Mouse (Mus musculus) ovary, postnatal 14 days (tissue): ENCODE results near the gene Stk38l.
"Not testable (repeated sequence)": the region's sequence is repeated elsewhere in the genome, so short reads cannot be mapped to it uniquely, and the experiment has no call there.

Experiments
- DNase-seq: peaks from one replicate; pipeline ENCODE4 v3.0.0; 2022; ENCODE audit warnings: low spot score

The Stk38l gene

DNA sequence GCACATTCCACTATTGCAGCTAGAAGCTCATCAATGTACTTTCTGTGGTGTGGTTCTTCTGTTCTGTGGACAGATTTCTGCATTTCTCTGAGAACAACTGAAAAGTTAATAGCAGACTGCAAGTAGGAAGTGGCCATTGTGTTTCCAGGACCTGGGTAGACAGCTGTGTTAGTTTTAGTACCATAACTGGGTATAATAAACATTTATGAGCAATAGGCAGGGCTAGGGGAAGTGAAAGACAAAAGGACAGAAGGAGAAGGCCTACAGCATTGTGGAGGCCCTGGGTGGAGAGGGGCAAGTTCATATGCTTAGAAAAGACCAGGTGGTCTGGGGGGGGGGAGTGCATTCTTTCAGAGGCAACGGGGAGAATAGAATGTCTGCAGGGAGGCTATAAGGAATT, 8.8 kb downstream of the Stk38l start:
- DNase-seq = no peak

DNA sequence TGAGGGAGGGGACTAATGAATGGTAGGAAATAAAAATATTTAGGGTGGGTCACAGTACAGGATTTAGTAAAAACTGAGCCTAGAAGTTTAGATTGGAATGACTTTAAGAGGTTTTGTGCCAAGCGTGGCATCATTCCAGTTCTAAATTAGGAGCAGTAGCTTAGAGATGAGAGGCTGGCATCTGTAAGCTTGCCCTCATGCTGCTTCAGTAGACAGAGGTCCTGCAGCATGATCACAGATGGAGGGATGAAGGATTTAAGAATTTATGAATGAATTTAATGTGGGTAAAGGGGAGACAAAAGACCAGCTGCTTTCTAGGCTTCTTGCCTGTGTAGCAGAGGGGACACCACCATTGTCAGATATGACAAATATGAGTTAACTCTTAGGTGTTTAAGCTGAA, 14.1 kb downstream of the Stk38l start:
- DNase-seq = no peak

DNA sequence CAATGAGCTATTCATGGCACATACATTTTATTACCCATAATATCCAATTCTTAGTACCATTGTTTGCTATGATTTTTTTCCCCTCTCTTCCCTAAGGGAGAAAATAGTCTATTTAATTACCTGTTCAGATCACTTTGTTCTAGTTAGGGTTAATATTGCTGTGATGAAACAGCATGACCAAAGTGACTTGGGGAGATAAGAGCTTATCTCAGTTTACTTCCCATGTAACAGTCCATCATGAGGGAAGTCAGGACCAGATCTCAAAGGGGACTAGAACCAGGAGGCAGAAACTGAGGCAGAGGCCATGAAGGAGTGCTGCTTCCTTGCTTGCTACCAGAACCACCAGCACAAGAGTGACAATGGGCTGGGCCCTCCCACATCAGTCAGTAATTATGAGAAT, 15.9 kb downstream of the Stk38l start:
- DNase-seq = no peak

DNA sequence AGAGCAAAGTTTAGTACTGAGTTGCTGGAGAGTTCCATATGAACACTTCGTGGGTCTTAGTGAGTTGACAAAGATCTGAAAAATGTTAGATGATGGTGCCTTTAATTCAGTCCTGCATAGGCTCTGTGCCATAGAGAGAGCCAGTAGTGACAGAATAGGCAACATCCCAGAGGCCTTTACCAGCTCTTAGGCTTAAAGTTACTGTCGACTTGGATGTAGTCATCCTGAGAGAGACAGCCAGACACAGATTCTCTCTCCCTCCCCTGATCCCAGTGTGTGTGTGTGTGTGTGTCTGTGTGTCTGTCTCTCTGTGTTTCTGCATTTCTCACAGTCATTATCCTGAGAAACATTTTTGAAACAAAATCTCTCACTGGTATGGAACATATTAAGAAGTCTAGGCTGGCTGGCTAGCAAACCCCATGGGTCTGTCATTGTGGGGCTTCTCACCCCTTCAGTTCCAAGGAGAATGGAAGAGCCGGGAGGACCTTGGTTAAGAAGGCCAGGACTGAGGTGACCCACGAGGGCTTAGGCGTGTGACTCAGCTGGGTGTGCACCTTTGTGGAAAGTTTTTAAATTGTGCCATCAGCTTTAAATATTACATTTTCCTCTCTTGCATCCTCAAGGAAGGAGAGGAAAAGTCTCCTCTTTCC, 17.3 kb downstream of the Stk38l start:
- DNase-seq = no peak

DNA sequence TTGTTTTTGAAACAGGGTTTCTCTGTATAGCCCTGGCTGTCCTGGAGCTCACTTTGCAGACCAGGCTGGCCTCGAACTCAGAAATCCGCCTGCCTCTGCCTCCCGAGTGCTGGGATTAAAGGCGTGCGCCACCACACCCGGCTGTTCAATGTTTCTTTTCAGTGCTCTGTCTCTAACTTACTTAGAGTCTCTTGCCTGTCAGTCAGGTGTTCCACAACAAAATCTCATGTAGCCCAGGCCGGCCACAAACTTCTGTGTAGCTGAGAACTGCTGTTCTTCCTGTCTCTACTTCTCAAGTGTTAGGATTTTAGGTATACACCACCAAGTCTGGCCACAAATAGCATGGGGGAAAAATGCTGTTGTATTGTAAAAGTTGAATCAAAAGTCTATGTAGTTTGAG, 19.5 kb downstream of the Stk38l start:
- not testable (repeated sequence) for DNase-seq

DNA sequence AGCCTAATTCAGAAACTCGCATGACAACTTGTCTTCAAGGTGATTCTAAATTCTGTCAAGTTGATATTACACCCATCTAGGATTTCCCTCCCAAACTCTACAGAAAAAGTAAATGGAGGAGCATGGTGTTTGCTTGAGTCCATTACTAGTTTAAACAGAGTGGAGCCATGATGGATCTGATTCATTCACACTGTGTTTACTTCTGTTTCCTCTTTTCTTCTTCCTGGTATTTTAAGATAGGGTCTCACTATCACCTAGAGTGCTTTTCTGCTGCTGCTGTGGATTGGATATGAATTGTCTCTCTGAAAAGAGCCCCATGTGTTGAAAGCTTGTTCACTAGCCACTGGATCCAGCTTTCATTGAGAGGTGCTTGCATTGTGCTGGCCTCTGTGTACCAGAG, 20.4 kb downstream of the Stk38l start:
- no peak for DNase-seq

DNA sequence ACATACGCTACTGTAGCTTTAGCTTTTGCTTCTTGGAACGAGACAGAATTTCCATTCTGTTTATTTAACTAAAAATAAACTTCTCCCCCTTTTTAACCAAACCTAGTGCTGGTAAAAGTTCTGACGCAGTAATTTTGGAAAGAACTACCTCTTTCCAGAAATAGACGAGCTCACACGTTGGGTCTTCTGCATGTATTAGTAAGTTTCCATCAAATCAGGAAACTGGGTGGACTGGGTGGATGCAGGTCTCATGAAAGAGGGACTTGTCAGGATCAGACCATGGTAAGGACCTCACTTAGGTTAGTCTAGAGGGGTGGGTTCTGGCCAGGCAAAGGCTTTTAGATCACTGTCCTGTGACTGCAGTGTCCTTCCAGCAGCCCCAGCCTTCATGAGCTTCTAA, 21.8 kb downstream of the Stk38l start:
- DNase-seq = no peak

DNA sequence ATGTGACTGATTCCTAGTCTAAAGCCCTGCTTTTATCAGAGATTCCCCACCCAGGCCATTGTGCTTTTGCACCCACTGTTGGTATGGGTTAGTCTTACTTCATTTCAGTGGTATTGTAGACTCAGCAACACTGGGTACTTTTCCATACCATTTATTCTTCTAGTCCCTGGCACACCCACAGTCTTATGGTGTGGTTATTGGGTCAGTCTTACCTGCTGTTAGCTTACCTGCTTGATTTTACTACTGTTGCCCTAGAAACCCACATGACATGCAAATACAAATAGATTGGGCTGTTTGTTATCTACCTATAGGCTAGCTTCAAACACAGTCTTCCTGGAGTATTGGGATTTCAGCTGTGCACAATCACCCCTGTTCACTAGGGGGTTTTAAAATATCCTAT, 22.3 kb downstream of the Stk38l start:
- no peak for DNase-seq

DNA sequence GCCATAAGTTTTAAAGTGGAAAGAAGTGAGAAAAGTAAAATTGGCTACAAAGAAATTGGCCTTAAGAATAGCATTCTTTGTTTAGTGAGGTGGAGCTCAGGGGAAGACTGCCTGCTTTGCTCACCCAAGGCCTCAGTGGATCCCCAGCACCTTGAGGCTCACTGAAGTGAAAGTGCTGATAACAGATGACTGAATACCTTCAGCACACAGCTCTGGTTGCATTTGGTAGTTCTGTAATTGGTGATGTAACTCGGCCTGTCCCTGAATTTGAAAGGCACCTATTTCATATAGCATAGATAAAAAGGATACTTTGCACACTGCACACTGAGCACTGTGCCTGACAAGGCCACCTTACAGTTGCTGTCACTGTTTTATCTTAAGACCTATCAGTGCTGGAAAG, 23.5 kb downstream of the Stk38l start:
- no peak for DNase-seq

DNA sequence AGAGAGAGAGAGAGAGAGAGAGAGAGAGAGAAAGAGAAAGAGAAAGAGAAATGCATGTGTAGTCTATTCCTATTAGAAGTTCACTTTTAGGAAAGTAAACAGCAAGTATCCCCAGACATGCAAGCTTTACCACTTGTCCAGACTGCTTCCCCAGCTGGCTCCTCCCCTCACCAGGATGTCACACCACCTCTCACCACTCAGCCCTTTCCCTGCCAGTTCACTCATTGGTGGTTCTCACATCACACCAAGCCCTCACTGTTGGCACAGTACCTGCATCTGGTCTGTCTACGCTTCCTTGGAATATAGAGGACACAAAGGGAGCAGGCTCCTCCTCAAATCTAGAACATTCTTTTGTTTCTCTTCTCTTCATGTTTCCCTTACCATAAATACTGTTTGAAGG, 26.9 kb downstream of the Stk38l start:
- DNase-seq = peak; percentile 3

DNA sequence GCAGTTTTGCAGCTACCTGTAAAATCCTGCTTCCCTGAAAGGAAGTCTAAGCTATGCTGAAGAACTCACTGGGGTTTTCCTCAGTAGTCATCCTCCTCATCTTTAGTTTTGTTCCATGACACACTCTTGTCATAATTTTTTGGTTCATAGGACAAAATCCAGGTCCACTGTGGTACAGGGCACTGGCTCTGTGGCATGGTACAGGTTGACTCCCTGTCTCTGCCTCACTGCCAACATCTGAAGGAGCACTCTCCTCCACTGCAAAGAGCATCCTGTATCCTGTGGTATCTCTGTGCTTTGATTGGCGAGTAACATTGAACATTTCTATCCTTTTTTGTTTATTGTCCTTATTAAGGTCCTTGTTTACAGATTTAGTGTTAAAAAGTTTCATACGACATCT, 27.4 kb downstream of the Stk38l start:
- DNase-seq = no peak

DNA sequence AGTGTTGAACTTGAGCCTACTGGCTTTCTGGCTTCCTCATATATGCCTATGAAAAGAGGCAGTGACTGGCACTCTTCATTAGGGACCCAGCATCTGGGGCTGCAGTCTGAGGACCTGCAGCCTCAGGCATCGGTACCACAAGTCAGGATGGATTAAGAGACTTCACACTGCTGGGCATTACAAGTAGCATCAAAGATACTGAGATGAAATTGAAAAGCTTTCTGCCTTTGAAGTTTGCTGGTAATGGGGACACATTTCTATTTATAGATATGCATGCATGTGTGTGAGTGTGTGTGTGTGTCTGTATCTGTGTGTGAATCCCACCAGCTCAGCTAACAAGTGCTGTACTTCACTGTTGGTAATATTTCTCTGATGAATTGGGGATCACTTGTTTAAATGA, 27.8 kb downstream of the Stk38l start:
- no peak for DNase-seq

DNA sequence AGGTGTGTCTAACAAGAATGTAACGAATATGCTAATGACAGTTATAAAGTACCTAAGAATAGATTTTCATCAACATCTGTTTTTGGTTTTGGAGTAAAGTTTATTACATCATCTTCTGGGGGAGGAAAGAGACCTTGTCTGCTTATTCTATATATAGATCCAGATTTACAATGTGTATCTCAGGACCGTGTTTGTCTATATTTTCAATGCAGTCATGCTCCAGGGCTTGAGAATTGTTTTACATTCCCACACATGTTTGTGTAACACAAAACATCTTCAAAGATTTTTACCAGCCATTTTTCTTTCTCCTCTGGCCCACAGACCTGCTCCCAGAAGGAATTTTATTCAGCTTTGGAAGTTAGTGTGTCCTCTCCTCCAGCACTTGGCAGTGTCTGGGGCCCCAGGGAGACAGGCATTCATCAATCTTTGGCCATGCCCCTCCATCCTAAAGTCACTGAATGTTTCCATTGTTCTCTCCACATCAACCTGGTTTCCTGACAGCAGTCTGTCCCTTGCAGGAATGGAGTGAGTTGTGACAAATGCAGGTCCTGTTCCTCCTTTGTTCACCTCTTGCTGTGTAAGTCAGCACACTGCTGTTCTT, 28.9 kb downstream of the Stk38l start:
- no peak for DNase-seq

DNA sequence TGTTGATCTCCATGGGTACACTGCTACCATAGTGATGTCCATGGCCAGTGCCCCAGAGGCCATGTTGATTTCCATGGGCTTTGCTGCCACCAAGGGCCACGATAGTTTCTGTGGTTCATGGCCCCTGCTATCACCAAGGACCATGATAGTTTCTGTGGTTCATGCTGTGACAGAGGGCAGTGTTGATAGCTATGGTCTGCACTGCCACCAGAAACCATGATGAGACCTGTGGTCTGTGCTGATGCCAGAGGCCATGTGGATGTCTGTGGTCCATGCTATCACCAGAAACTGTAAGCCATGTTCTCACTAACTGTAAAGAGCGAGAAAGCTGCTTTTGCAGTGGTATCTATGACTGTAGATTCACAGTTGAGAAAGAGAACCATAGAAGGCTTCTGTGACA, 30.3 kb downstream of the Stk38l start:
- no peak for DNase-seq

DNA sequence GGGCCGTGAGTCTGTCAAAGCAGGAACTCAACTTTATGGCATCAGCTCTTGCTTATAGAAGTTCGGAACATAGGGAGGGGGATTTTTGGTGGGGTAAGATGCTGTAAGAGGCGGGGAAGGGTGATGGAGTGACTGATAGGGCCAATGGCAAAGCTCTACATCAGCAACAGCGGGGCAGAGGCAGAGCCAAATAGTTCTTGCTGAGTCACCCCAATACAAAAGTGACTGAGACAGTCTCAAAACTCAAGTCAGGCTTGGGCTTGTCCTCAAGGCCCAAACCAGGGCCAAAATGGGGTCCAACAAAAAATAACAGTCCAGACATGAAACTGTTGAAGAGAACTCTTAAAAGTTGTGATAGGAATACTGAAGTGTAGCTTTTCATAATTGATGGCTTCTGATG, 30.9 kb downstream of the Stk38l start:
- no peak for DNase-seq

DNA sequence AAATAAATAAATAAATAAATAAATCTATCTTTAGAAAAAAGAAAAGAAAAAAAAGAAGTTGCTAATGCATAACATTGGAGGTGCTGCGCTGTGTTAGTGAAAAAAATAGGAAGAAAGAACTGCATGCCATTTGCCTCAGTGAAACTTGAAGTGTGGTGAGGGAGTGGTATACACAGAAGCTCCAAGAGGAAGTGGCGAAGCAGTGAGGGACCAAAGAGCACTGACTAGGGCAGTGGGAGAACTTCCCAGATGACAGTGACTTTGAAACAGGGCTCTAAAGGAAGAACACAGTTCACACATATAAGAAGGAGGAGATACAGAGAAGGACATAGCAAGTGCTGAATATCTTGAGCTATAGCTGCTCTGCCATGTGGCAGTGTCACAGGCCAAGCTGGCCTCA, 34.2 kb downstream of the Stk38l start:
- no peak for DNase-seq

DNA sequence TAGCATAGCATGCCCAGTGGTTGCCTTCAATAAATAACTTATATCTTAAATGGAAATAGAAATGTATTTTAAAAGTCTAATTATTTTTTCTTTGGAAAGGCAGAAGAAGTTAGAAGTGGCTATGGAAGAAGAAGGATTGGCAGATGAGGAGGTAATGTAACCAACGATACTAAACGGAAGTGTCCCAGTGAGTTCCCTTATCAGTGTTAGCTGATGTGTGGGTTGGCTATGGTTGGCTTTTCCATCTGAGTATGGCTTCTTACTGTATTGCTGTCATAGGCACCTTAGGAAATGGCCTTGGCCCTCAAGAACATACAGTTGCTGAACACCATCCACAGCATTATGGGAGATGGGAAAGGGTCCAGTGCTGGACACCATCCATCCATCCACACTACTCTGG, 35.2 kb downstream of the Stk38l start:
- no peak for DNase-seq

DNA sequence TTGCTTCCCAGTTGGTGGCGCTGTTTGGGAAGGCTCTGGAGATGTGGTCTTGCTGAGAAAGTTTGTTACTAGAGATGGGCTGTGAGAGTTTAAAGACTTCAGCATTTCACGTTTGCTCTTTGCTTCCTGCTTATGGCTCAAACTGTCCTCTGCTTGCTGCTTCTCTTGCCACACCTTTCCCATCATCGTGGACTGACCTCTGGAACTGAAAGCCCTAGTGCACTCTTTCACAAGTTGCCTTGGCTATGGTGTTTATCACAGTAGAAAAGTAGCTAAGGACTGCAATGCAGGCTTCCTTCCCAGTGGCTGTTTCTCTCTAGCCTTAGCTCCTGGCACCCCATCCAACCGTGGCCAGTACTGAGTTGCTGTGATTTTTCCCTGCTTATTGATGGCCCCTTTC, 35.9 kb downstream of the Stk38l start:
- DNase-seq = no peak

DNA sequence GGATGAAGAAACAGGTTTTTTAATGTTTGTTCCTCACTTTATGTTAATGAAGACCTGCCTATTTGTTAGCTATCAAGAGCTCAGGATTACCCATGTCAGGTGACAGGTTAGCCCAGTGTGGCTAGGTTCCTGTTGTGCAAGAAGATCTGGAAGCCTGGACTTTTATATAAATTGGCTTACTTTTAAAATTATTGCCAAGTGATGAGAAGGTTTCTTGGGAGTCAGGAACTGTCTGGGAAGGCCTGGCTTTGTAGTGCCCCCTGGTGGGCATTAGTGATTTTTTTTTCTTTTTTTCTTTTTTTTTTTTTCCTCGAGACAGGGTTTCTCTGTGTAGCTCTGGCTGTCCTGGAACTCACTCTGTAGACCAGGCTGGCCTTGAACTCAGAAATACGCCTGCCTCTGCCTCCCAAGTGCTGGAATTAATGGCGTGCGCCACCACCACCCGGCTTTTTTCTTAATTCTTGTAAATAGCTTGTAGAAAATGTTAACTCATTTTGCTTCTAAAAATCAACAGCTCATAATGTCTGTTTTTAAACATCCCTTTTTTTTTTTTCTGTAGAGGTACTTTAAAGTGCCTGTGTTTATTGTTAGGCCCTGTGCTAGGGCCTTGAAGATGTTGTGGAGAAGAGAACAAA, 37.6 kb downstream of the Stk38l start:
- DNase-seq = peak; percentile 4

DNA sequence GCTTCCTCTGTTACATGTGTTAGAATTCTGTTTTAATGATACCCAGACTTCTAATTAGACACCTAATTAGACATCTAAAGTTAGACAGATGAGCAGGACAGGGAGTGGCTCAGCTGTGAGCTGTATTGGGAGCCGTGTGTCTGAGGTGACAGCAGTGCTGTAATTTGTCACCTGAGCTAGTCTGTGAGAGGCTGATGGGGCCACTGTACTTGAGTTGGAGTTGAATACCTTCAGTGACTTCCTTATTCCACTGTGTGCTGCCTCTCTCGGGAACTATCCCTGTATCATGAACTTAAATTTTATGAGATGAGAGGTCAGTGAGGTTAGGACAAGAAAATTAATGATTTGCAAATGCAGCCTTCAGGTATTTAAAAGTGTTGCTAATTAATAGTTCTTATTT, 39.8 kb downstream of the Stk38l start:
- DNase-seq = no peak

DNA sequence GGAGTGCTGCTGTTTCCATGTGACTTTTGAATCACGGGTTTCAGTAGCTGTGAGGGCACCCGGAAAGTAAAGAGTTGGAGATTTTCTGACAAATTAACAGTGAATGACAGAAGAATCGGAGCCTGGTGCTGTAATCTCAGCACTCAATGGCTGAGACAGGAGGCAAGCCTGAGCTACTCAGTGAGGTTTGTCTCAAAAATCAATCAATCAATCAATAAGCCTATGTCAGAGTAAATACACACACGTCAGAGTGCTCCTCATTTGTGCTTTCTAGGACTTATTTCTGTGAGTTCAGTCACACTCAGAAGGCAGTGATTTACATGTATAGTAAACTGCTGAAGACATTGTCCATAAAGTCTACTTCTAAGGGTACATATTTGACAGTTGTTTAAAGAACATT, 40.5 kb downstream of the Stk38l start:
- DNase-seq = no peak

DNA sequence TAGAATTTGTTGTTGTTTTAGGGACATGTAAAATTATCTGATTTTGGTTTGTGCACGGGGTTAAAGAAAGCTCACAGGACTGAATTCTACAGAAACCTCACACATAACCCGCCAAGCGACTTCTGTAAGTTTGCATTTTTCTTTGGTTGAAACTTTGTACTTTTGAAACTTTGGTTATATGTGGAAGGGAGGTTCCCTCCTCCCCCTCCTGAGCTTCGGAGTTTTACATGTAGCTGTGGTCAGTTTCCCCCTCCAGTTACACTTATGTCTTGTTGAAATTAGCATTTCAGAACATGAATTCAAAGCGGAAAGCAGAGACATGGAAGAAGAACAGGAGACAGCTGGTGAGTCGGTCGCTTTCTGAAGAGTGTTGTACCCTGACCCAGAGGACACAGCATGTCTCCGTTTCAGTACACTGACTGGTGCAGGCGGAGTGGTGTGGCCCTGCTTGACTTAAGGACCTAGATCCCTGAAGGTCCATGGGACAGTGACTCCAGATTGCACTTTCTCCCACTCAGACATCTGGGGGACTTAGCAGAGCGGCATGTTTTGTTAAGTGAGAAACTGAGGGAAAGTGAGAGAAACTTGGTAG, 44.1 kb downstream of the Stk38l start:
- no peak for DNase-seq

DNA sequence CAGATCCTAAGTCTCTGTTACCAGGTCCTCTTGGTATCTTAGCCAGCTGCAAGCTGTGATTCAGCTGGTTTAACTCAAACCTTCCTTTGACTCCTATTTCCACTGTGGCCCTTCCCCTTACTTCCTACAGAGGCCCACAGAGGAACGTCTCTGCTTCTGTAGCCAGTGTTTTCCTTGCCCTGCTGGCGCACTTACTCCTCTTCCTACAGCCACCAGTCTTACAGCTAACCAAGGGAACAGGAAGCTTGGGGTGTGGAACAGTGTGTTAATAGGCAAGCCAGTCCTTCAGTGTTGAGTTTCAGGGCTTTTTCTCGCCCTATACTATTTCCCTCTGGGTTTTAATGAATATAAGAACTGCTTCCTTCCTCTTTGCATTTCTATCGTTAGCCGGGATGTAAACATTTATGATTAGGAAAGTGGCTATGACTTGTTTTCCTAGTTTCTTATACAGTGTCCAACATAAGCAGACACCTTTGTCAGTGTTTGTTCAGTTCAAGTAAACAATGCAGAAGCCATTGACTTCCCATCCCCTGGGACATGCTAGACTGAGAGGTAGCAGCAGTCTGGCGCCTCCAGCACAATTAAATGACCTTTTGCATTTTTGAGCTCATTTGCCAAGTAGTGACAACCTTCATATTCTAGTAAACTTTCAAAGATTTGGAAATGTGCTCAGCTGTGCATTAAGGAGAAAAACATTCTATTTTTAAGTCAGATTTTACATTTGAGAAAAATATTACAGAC, 45.4 kb downstream of the Stk38l start:
- no peak for DNase-seq
